Mouse (Mus musculus): ENCODE measurements around the gene Pimreg. TPM values are rescaled to one million over a fixed set of nuclear protein-coding genes. Genes with fewer than 3 reads are reported as not detected.

Gene Pimreg
- total and polyA plus RNA-seq, 2 experiments = 0.07 TPM; not detected in 1

- H3K9ac ChIP-seq (ENCODE audit: low read depth, low read length) = no peak overlapping the region
- no peak overlapping the region for H3K27ac ChIP-seq (replicated peaks; ENCODE audit: insufficient read depth, low read depth, low read length)
- no peak for TF ChIP-seq CTCF (IDR thresholded peaks at IDR 0.05; ENCODE audit: low read depth, low read length)
- TF ChIP-seq POLR2A (IDR thresholded peaks at IDR 0.05; ENCODE audit: extremely low read depth, insufficient read depth, low read length) = no peak
- WGBS = 91% methylated on average over 9 of the region's 9 CpGs
- H3K4me3 ChIP-seq (ENCODE audit: insufficient read depth, low read depth, low read length) = no peak overlapping the region
- H3K4me1 ChIP-seq (ENCODE audit: control insufficient read depth, insufficient read depth, low read length) = no peaks in the 10 kb centered on the region
- H3K36me3 ChIP-seq (ENCODE audit: control insufficient read depth, insufficient read depth, low read length) = no peaks in the 10 kb centered on the region
- DNase-seq (ENCODE audit: extremely low read depth, low read depth, low spot score) = no peak
- no peaks in the 10 kb centered on the region for H3K79me2 ChIP-seq (ENCODE audit: control insufficient read depth, insufficient read depth, low read length)
- no peaks in the 10 kb centered on the region for H3K27me3 ChIP-seq (ENCODE audit: control insufficient read depth, insufficient read depth, low read length)
These were observed 28.9 kb downstream of the Pimreg start for GRCm38 (mm10) chr11:72070733-72071132.

GRCm38 (mm10) chr11:72072331-72072905, 30.6 kb downstream of the Pimreg start:
- 76% methylated on average over 6 of the region's 6 CpGs for WGBS
- no peak for DNase-seq (ENCODE audit: extremely low read depth, low read depth, low spot score)
- Histone ChIP-seq H3K9ac (ENCODE audit: low read depth, low read length) (no peak overlapping the region), H3K4me1 (ENCODE audit: control insufficient read depth, insufficient read depth, low read length) (no peaks in the 10 kb centered on the region), H3K79me2 (ENCODE audit: control insufficient read depth, insufficient read depth, low read length) (no peaks in the 10 kb centered on the region), H3K27me3 (ENCODE audit: control insufficient read depth, insufficient read depth, low read length) (no peaks in the 10 kb centered on the region), H3K4me3 (ENCODE audit: insufficient read depth, low read depth, low read length) (no peak overlapping the region), H3K36me3 (ENCODE audit: control insufficient read depth, insufficient read depth, low read length) (no peaks in the 10 kb centered on the region), H3K27ac (replicated peaks; ENCODE audit: insufficient read depth, low read depth, low read length) (no peak overlapping the region)
- TF ChIP-seq POLR2A (IDR thresholded peaks at IDR 0.05; ENCODE audit: extremely low read depth, insufficient read depth, low read length) (no peak), CTCF (IDR thresholded peaks at IDR 0.05; ENCODE audit: low read depth, low read length) (no peak)

- DNase-seq (ENCODE audit: extremely low read depth, low read depth, low spot score) = no peak
- H3K4me1 ChIP-seq (ENCODE audit: control insufficient read depth, insufficient read depth, low read length) = no peaks in the 10 kb centered on the region
- H3K36me3 ChIP-seq (ENCODE audit: control insufficient read depth, insufficient read depth, low read length) = no peaks in the 10 kb centered on the region
- H3K27me3 ChIP-seq (ENCODE audit: control insufficient read depth, insufficient read depth, low read length) = no peaks in the 10 kb centered on the region
- H3K4me3 ChIP-seq (ENCODE audit: insufficient read depth, low read depth, low read length) = no peak overlapping the region
- TF ChIP-seq POLR2A (IDR thresholded peaks at IDR 0.05; ENCODE audit: extremely low read depth, insufficient read depth, low read length) (no peak), CTCF (IDR thresholded peaks at IDR 0.05; ENCODE audit: low read depth, low read length) (no peak)
- no peak overlapping the region for H3K9ac ChIP-seq (ENCODE audit: low read depth, low read length)
- no peaks in the 10 kb centered on the region for H3K79me2 ChIP-seq (ENCODE audit: control insufficient read depth, insufficient read depth, low read length)
- WGBS = 72% methylated on average over 13 of the region's 13 CpGs
- H3K27ac ChIP-seq (replicated peaks; ENCODE audit: insufficient read depth, low read depth, low read length) = no peak overlapping the region
These were observed 32.4 kb downstream of the Pimreg start for GRCm38 (mm10) chr11:72074230-72074629.

- TF ChIP-seq POLR2A (IDR thresholded peaks at IDR 0.05; ENCODE audit: extremely low read depth, insufficient read depth, low read length) (no peak), CTCF (IDR thresholded peaks at IDR 0.05; ENCODE audit: low read depth, low read length) (no peak)
- no peaks in the 10 kb centered on the region for H3K27me3 ChIP-seq (ENCODE audit: control insufficient read depth, insufficient read depth, low read length)
- DNase-seq (ENCODE audit: extremely low read depth, low read depth, low spot score) = no peak
- no peaks in the 10 kb centered on the region for H3K4me1 ChIP-seq (ENCODE audit: control insufficient read depth, insufficient read depth, low read length)
- no peaks in the 10 kb centered on the region for H3K36me3 ChIP-seq (ENCODE audit: control insufficient read depth, insufficient read depth, low read length)
- no peaks in the 10 kb centered on the region for H3K79me2 ChIP-seq (ENCODE audit: control insufficient read depth, insufficient read depth, low read length)
- H3K9ac ChIP-seq (ENCODE audit: low read depth, low read length) = no peak overlapping the region
- no peak overlapping the region for H3K27ac ChIP-seq (replicated peaks; ENCODE audit: insufficient read depth, low read depth, low read length)
- no peak overlapping the region for H3K4me3 ChIP-seq (ENCODE audit: insufficient read depth, low read depth, low read length)
- 51% methylated on average over 3 of the region's 3 CpGs for WGBS
These were observed 36.2 kb downstream of the Pimreg start for GRCm38 (mm10) chr11:72078056-72078455.

GRCm38 (mm10) chr11:72078647-72079046, 36.8 kb downstream of the Pimreg start:
- WGBS = 57% methylated on average over 4 of the region's 4 CpGs
- no peaks in the 10 kb centered on the region for H3K36me3 ChIP-seq (ENCODE audit: control insufficient read depth, insufficient read depth, low read length)
- no peaks in the 10 kb centered on the region for H3K79me2 ChIP-seq (ENCODE audit: control insufficient read depth, insufficient read depth, low read length)
- no peak overlapping the region for H3K27ac ChIP-seq (replicated peaks; ENCODE audit: insufficient read depth, low read depth, low read length)
- H3K4me3 ChIP-seq (ENCODE audit: insufficient read depth, low read depth, low read length) = no peak overlapping the region
- DNase-seq (ENCODE audit: extremely low read depth, low read depth, low spot score) = no peak
- no peaks in the 10 kb centered on the region for H3K27me3 ChIP-seq (ENCODE audit: control insufficient read depth, insufficient read depth, low read length)
- no peak for TF ChIP-seq POLR2A (IDR thresholded peaks at IDR 0.05; ENCODE audit: extremely low read depth, insufficient read depth, low read length)
- TF ChIP-seq CTCF (IDR thresholded peaks at IDR 0.05; ENCODE audit: low read depth, low read length) = no peak
- no peaks in the 10 kb centered on the region for H3K4me1 ChIP-seq (ENCODE audit: control insufficient read depth, insufficient read depth, low read length)
- no peak overlapping the region for H3K9ac ChIP-seq (ENCODE audit: low read depth, low read length)

GRCm38 (mm10) chr11:72080461-72080860, 38.6 kb downstream of the Pimreg start:
- 91% methylated on average over 6 of the region's 6 CpGs for WGBS
- H3K9ac ChIP-seq (ENCODE audit: low read depth, low read length) = no peak overlapping the region
- H3K27me3 ChIP-seq (ENCODE audit: control insufficient read depth, insufficient read depth, low read length) = no peaks in the 10 kb centered on the region
- H3K4me3 ChIP-seq (ENCODE audit: insufficient read depth, low read depth, low read length) = no peak overlapping the region
- H3K36me3 ChIP-seq (ENCODE audit: control insufficient read depth, insufficient read depth, low read length) = no peaks in the 10 kb centered on the region
- DNase-seq (ENCODE audit: extremely low read depth, low read depth, low spot score) = no peak
- no peaks in the 10 kb centered on the region for H3K79me2 ChIP-seq (ENCODE audit: control insufficient read depth, insufficient read depth, low read length)
- TF ChIP-seq CTCF (IDR thresholded peaks at IDR 0.05; ENCODE audit: low read depth, low read length) = no peak
- TF ChIP-seq POLR2A (IDR thresholded peaks at IDR 0.05; ENCODE audit: extremely low read depth, insufficient read depth, low read length) = no peak
- no peaks in the 10 kb centered on the region for H3K4me1 ChIP-seq (ENCODE audit: control insufficient read depth, insufficient read depth, low read length)
- H3K27ac ChIP-seq (replicated peaks; ENCODE audit: insufficient read depth, low read depth, low read length) = no peak overlapping the region
